Mouse (Mus musculus) stomach, embryonic 14.5 days (tissue): ENCODE results near the gene Lhfpl3. TPM values are rescaled to one million over a fixed set of nuclear protein-coding genes. Genes with fewer than 3 reads are reported as not detected.

Experiments used
- ATAC-seq: fragments of 200-750 bp; cut with Nextera tagmentation; 2 replicates; pipeline ENCODE4 v1.8.0; 2017; ENCODE audit warnings: low read depth, moderate TSS enrichment; ENCODE audit not compliant: insufficient number of reproducible peaks, insufficient read depth, low FRiP score
- H3K27ac ChIP-seq: fragments of 300-500 bp; sonication (generic); 2 replicates; pipeline ENCODE4 v1.5.1; 2014; ENCODE audit warnings: mild to moderate bottlenecking, low read length, moderate library complexity, mixed read lengths
- H3K27me3 ChIP-seq: fragments of 300-500 bp; sonication (generic); 2 replicates; pipeline ENCODE4 v1.6.1; 2014; ENCODE audit warnings: low read length, control low read depth, mixed read lengths; ENCODE audit not compliant: control insufficient read depth, insufficient read depth
- H3K36me3 ChIP-seq: fragments of 300-500 bp; sonication (generic); 2 replicates; pipeline ENCODE4 v1.6.1; 2014; ENCODE audit warnings: mild to moderate bottlenecking, control low read depth, low read length, moderate library complexity, mixed read lengths; ENCODE audit not compliant: control insufficient read depth, insufficient read depth
- H3K4me1 ChIP-seq: fragments of 300-500 bp; sonication (generic); 2 replicates; pipeline ENCODE4 v1.6.1; 2014; ENCODE audit warnings: low read length, control low read depth, mixed read lengths; ENCODE audit not compliant: control insufficient read depth, insufficient read depth
- H3K4me2 ChIP-seq: fragments of 300-500 bp; sonication (generic); replicated peaks from 2 replicates; pipeline ENCODE4 v1.6.1; 2014; ENCODE audit warnings: low read depth, low read length, control low read depth
- H3K4me3 ChIP-seq: fragments of 300-500 bp; sonication (generic); 2 replicates; pipeline ENCODE4 v1.5.1; 2014; ENCODE audit warnings: low read depth, low read length, control low read depth
- H3K9ac ChIP-seq: fragments of 300-500 bp; sonication (generic); replicated peaks from 2 replicates; pipeline ENCODE4 v1.6.1; 2014; ENCODE audit warnings: low read depth, mild to moderate bottlenecking, control low read depth, low read length, moderate library complexity, mixed read lengths
- H3K9me3 ChIP-seq: fragments of 300-500 bp; sonication (generic); 2 replicates; pipeline ENCODE4 v1.6.1; 2016; ENCODE audit warnings: low read depth, low read length, control low read depth; ENCODE audit not compliant: control insufficient read depth
- WGBS: fragments of 180-500 bp; shearing (Covaris S2); extraction: QIAGEN DNeasy Blood & Tissue Kit; methylation state at CpG from one replicate; pipeline ENCODE4 v1.1.7; 2014; 5-methylcytosine and 5-hydroxymethylcytosine counted together
- polyA plus RNA-seq: library from polyadenylated mRNA; unstranded; fragments of >200 nt; fragmentation: Nextera tagmentation; extraction: Ambion mirVana; gene quantifications from 2 replicates; pipeline ENCODE4 v1.2.1, GENCODE M21; 2014

Gene Lhfpl3
- polyA plus RNA-seq, 1 experiment from 2014 or later: 0.46 TPM

DNA sequence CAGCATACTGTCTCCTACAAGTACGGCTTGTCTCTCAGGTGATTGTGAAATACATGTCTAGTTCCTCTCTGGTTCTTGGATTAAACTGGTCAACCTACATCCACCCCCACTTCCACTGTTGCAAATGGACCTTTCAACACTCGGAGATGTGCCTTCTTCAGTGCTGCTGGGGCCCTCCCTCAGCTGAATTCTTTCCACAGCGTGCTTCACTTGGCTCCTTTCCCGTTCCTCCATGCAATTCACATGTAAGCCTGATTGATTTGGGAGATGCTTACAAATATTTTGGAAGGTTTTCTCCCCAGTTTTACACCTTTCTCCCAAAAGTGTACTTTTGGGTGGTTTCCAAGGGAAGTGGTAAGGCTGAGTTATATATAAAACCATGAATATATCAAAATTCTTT is 143.6 kb downstream of the Lhfpl3 start:
- H3K4me3 ChIP-seq: no peak overlapping the region
- no peak overlapping the region for H3K9ac ChIP-seq
- 71% methylated on average over 4 of the region's 4 CpGs for WGBS
- no peaks in the 10 kb centered on the region for H3K27me3 ChIP-seq
- no peak overlapping the region for H3K27ac ChIP-seq
- no peaks in the 10 kb centered on the region for H3K9me3 ChIP-seq
- no peak for ATAC-seq
- H3K4me2 ChIP-seq: no peak overlapping the region
- no peaks in the 10 kb centered on the region for H3K36me3 ChIP-seq
- no peaks in the 10 kb centered on the region for H3K4me1 ChIP-seq

DNA sequence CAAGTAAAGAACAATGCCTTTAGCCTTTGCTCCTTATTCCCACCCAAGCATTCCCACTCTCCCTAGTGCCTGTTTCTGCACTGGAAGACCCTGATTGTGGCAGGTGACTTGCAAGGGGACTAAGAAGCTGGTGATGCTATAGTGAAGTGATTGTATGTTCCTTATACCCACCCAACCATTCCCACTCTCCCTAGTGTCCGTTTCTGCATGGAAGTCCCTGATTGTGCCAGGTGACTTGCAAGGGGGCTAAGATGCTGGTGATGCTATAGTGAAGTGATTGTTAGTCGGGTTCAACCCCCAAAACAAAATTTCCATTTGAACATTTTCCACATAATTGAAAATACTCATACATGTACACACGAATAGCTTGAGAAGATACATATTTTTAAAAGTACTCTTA is 151.4 kb downstream of the Lhfpl3 start:
- no peaks in the 10 kb centered on the region for H3K4me1 ChIP-seq
- no peaks in the 10 kb centered on the region for H3K9me3 ChIP-seq
- H3K27ac ChIP-seq: no peak overlapping the region
- no peak overlapping the region for H3K9ac ChIP-seq
- no peak overlapping the region for H3K4me3 ChIP-seq
- H3K27me3 ChIP-seq: no peaks in the 10 kb centered on the region
- WGBS: 76% methylated on average over 3 of the region's 3 CpGs
- no peak for ATAC-seq
- no peak overlapping the region for H3K4me2 ChIP-seq
- no peaks in the 10 kb centered on the region for H3K36me3 ChIP-seq

DNA sequence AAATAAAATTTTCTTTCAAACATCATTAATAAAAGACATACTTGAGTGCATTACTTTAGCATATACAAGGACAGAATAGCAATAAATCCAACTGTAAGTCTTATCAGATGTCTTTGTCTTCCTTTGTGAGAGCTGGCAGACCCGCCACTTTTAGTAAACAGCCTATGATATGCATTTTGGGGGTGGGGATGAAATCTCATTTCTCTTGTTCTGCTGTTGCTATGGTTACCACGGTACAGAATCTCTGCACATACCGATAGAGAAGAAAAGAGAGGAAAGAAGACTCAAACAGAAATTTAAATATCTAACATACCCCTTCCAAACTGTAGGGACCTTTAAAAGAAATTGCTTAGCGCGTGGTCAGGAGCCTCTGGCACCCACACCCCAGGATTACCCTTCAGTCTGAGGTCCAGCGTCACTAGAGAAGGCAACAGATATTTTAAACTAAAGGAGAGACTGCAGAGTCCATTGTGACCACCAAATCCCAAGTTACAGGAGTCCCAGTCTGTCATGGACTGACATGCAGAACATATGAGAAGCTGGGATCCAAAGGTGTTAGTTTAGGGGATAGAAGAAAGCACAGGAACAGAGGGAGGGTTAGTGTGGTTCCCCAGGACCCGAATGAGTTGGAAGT is 151.9 kb downstream of the Lhfpl3 start:
- H3K9me3 ChIP-seq: no peaks in the 10 kb centered on the region
- WGBS: 56% methylated on average over 7 of the region's 7 CpGs

DNA sequence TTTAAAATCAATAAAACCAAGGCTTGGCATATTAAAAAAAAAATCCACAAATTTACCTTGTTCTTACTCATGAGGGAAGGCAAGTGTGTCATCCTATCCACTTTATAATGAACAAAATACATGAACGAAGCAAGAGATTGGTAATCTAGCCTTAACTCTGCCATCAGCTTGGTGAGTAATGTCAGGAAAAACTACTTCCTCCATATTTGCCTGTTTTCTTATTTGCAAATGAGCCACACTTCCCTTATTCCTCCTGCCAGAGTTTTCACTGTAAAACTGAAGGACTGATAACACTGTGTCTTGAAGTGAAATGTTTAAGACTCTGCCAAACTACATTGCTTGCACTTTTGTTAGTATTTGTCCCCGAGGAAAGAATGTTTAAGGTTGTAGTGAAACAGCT is 152.7 kb downstream of the Lhfpl3 start:
- H3K27ac ChIP-seq: no peak overlapping the region
- 75% methylated on average over 2 of the region's 2 CpGs for WGBS
- no peaks in the 10 kb centered on the region for H3K4me1 ChIP-seq
- ATAC-seq: no peak
- H3K4me2 ChIP-seq: no peak overlapping the region
- H3K9me3 ChIP-seq: no peaks in the 10 kb centered on the region
- no peak overlapping the region for H3K9ac ChIP-seq
- no peaks in the 10 kb centered on the region for H3K36me3 ChIP-seq
- H3K27me3 ChIP-seq: no peaks in the 10 kb centered on the region
- no peak overlapping the region for H3K4me3 ChIP-seq

More for the DNA sequence above, 151.9 kb downstream of the Lhfpl3 start:
- no peaks in the 10 kb centered on the region for H3K4me1 ChIP-seq
- no peak overlapping the region for H3K27ac ChIP-seq
- H3K4me2 ChIP-seq: no peak overlapping the region
- no peak overlapping the region for H3K9ac ChIP-seq
- H3K27me3 ChIP-seq: no peaks in the 10 kb centered on the region
- no peak overlapping the region for H3K4me3 ChIP-seq
- ATAC-seq: no peak
- H3K36me3 ChIP-seq: no peaks in the 10 kb centered on the region

GRCm38 (mm10) chr5:22899913-22900312 is 154.1 kb downstream of the Lhfpl3 start:
- no peak overlapping the region for H3K4me3 ChIP-seq

GRCm38 (mm10) chr5:22917197-22917596 is 171.3 kb downstream of the Lhfpl3 start:
- no peak overlapping the region for H3K27ac ChIP-seq
- H3K36me3 ChIP-seq: no peaks in the 10 kb centered on the region
- H3K27me3 ChIP-seq: no peaks in the 10 kb centered on the region
- H3K4me1 ChIP-seq: no peaks in the 10 kb centered on the region
- H3K4me3 ChIP-seq: no peak overlapping the region
- ATAC-seq: no peak
- no peak overlapping the region for H3K9ac ChIP-seq
- 76% methylated on average over 1 of the region's 1 CpGs for WGBS
- H3K9me3 ChIP-seq: no peaks in the 10 kb centered on the region
- H3K4me2 ChIP-seq: no peak overlapping the region

More at GRCm38 (mm10) chr5:22899913-22900312, 154.1 kb downstream of the Lhfpl3 start:
- Histone ChIP-seq H3K9ac (no peak overlapping the region), H3K27ac (no peak overlapping the region), H3K4me2 (no peak overlapping the region), H3K9me3 (no peaks in the 10 kb centered on the region), H3K27me3 (no peaks in the 10 kb centered on the region), H3K4me1 (no peaks in the 10 kb centered on the region), H3K36me3 (no peaks in the 10 kb centered on the region)
- no peak for ATAC-seq

GRCm38 (mm10) chr5:22926171-22926570 is 180.3 kb downstream of the Lhfpl3 start:
- no peaks in the 10 kb centered on the region for H3K36me3 ChIP-seq
- no peaks in the 10 kb centered on the region for H3K9me3 ChIP-seq
- no peaks in the 10 kb centered on the region for H3K4me1 ChIP-seq
- ATAC-seq: no peak
- H3K9ac ChIP-seq: no peak overlapping the region
- H3K27me3 ChIP-seq: no peaks in the 10 kb centered on the region
- no peak overlapping the region for H3K4me3 ChIP-seq
- no peak overlapping the region for H3K4me2 ChIP-seq
- no peak overlapping the region for H3K27ac ChIP-seq

DNA sequence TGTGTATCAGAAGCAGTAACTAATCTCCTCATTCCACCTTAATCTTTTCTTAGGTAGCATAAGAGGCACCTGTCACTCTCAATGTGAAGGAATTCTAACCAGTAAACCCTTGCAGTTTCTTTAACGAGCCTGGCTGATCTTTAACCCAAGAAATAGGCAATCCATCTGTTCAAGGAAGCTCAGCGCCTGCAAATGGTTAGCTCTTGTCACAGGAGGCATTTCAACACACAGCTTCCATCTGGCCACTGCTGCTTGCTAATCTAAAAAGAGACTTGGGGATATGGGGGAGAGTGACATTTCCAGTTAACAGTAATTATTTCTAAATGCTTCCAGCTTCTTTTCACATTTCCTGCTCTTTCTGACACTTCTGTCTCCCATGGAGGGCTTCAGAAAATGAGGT is 182.9 kb downstream of the Lhfpl3 start:
- H3K27me3 ChIP-seq: no peaks in the 10 kb centered on the region
- no peaks in the 10 kb centered on the region for H3K9me3 ChIP-seq
- ATAC-seq: no peak
- H3K4me3 ChIP-seq: no peak overlapping the region
- no peaks in the 10 kb centered on the region for H3K36me3 ChIP-seq
- 48% methylated on average over 2 of the region's 2 CpGs for WGBS
- H3K4me2 ChIP-seq: no peak overlapping the region
- no peaks in the 10 kb centered on the region for H3K4me1 ChIP-seq
- H3K9ac ChIP-seq: no peak overlapping the region
- H3K27ac ChIP-seq: no peak overlapping the region

DNA sequence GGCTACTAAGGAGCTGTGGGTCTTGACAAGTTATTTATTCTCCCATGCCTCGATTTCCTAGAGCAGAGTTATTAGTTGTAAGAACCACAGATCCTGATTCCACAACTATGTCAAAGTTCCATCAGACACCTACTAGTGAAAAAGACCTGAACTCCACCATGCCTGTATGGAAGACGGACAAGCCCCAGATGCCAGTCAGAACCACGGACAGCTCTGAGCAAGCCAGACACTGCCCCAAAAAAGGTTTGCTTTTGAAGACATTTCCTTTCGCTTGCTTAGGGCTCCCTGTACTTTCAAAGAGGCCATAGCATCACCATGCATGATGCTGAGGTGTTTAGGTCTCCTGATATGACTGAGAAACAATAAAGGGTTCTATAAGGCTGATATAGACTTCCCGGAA is 197.4 kb downstream of the Lhfpl3 start:
- no peak overlapping the region for H3K4me2 ChIP-seq
- H3K4me3 ChIP-seq: no peak overlapping the region
- no peak for ATAC-seq
- no peaks in the 10 kb centered on the region for H3K36me3 ChIP-seq
- H3K4me1 ChIP-seq: no peaks in the 10 kb centered on the region
- H3K27me3 ChIP-seq: no peaks in the 10 kb centered on the region
- H3K27ac ChIP-seq: no peak overlapping the region
- H3K9me3 ChIP-seq: no peaks in the 10 kb centered on the region
- no peak overlapping the region for H3K9ac ChIP-seq
- WGBS: 56% methylated on average over 5 of the region's 5 CpGs
